Mouse (Mus musculus) erythroblast, embryonic 14.5 days (primary cell): ENCODE data around the gene Minar1.

Experiments
- GATA1 ChIP-seq: IDR thresholded peaks from 2 replicates; pipeline ENCODE4 v1.6.1; 2012; ENCODE audit warnings: low read length, inconsistent platforms, mixed read lengths
- TAL1 ChIP-seq: IDR thresholded peaks from 3 replicates; pipeline ENCODE4 v1.6.1; 2012; ENCODE audit warnings: low read length, inconsistent platforms, mixed read lengths

- no peak for TF ChIP-seq TAL1
- TF ChIP-seq GATA1 = no peak
Observed at GRCm38 (mm10) chr9:89600677-89601076, 22.2 kb downstream of the Minar1 start.
